Mouse (Mus musculus) CD4-positive helper T cell, adult 2 months (primary cell): ENCODE results near the gene Msto1.
"Not testable (repeated sequence)": the region's sequence is repeated elsewhere in the genome, so short reads cannot be mapped to it uniquely, and the experiment has no call there.

Experiments used
- DNase-seq: peaks from one replicate; pipeline ENCODE4 v3.0.0-alpha.2; 2012; ENCODE audit warnings: low read depth, missing footprints, low spot score

Msto1 gene

DNA sequence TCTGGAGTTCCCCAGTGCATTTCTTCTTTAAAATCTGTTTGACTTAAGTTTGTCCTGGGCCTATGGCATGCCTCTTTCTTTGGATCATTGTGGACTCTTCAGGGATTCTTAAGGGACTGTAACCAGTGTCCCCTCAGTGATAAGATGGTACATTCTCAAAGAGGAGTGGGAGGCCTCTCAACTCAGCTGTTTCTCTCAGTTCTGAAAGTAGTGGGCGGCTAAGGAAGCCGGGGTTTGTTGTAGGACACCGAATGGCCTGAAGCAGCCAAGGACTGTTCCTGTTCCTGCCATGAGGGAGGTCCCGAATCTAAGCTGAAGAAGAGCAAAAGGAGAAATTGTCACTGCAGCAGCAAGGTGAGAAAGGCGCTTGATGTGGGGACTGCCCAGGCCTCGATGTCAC is 8.6 kb downstream of the Msto1 start:
- DNase-seq: no peak

DNA sequence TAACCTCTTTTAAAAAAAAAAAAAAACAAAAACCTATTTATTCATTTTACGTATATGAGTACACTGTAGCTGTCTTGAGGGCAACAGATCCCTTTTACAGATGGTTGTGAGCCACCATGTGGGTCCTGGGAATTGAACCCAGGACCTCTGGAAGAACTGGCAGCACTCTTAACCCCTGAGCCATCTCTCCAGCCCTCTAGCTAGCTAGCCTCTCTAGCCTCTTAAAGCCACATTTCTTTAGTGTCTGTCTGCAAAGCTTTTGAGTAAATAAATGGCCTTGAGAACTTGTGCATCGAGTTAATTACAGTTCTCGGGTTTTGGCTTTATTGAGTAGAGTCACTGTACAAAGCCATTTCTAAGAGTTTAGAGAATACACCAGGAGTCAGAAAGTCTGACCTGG is 9.0 kb downstream of the Msto1 start:
- DNase-seq: no peak

DNA sequence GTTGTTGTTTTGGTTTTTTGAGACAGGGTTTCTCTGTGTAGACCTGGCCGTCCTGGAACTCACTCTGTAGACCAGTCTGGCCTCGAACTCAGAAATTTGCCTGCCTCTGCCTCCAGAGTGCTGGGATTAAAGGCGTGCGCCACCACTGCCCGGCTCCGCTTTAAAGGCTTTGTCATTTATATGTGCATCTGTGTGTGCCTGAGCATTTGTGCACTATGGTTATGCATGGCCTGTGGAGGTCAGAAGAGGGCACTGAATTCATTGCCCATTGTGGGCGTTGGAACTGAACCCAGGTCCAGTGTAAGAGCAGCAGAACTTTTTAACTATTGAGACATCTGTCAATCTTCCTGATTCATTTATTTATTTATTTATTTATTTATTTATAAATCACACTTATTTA is 20.8 kb downstream of the Msto1 start:
- DNase-seq: not testable (repeated sequence)

DNA sequence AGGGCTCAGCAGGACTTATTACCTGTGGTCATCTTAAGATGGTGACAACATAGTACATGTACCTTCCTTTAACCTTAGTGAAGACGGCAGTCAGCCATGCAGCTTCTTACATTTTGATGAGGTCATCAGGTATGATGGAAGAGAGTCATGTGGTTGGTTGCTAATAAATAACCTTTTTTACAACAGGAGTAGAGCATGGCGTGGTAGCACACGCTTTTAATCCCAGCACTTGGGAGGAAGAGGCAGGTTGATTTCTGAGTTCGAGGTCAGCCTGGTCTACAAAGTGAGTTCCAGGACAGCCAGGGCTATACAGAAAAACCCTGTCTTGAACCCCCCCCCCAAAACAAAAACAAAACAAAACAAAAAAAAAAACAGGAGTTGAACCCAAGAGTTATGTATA is 31.3 kb downstream of the Msto1 start:
- not testable (repeated sequence) for DNase-seq

DNA sequence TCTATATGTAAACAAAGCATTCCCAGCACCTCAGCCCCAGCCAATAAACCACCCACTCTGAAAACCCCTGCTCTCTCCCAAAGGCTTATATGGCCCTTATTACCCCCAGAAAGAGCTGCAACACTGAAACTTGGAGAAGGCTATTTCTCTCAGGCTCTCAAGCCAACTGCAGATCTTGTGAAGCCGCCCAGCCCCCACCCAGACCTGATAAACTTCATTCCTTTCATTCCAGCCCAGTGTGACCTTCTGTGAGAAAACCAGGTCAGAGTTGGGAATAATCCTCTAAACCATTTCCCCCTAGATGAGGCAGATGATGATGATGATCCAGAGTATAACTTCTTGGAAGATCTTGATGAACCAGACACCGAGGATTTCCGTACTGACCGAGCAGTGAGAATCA is 45.4 kb downstream of the Msto1 start:
- DNase-seq: not testable (repeated sequence)

DNA sequence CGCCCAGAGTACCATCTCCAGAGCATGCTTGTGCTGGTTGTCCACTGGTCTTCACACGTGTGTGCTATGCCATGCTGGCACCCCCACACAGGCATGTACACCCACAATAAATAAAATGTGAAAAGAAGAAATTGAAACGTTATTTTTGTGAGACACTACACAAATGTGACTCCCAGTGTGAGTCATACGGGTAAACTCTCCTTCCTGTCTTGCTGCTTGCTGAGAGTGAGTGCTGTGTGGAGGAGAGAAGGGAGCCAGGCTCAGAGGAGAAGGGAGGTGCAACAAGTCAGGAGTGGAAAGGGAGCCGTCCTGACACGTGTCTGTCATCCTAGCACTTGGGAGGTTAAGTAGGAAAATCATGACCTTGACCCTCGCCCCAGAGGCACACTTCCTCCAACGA is 46.6 kb downstream of the Msto1 start:
- not testable (repeated sequence) for DNase-seq

DNA sequence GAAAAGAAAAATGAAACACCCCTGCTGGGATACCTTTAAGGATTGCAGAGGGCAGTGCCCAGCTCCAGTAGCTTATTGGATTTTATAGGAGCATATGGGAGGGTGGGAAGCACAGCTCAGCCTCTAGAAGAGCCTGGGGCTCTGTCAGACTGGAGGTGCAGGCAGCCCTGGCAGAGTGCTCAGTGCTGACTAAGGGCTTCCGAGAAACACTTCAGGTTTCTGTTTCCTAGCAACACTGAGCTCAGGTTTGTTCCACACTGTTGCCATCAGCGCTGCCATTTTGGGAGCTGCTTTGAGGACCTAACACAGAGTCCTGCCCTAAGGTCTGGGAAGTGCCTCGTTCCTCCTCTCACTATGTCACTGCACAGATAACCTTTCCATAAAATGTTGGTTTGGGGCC is 47.1 kb downstream of the Msto1 start:
- DNase-seq: not testable (repeated sequence)

DNA sequence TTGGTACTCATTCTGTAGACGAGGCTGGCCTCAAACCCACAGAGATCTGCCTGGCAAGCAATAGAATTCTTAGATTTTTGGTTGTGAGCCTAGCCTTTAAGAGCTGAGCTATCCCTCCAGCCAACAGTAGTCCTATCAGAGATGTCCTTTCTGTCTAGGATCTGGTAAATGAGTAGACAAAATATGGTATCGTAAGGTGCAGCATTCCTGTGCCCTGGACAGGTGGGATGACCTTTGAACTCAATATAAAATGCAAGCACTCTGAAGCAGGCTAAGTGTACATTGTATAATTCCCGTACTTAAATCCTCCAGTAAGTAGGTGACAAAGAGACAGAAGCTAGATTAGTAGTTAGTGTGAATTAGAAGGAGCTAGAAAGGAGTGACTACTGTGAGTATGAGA is 51.7 kb downstream of the Msto1 start:
- no peak for DNase-seq

DNA sequence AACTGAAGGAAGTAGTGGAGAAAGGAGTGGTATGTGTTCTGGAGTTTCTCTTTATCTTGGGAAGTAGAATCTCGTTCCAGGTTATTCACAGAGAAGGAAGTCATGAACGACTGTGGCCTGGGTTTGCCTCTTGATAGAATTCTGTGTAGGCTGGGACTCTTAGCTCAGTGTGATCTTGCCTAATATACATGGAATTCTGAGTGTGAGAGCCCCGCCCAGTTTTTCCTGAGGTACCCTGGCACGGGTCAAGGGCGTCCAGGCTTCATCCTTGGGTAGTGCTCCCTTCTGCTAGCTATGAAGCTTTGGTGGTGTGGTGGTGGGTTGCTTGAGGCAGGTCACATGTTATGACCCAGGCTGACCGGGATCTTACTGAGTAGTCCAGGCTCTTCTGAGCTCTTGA is 58.0 kb downstream of the Msto1 start:
- DNase-seq: no peak
